Mouse (Mus musculus) spleen, adult 2 months (tissue): ENCODE results near the gene Itpk1. TPM values are rescaled to one million over a fixed set of nuclear protein-coding genes. Genes with fewer than 3 reads are reported as not detected.
"Not testable (repeated sequence)": the region's sequence is repeated elsewhere in the genome, so short reads cannot be mapped to it uniquely, and the experiment has no call there.

ENCODE experiments used
- DNase-seq, 2 experiments: peaks; one replicate each; pipeline versions ENCODE4 v3.0.0 to v3.0.0-alpha.2; 2012 to 2021; ENCODE audit warnings: low spot score in 2 of 2, low read depth in 1 of 2
- H3K27ac ChIP-seq: fragments of 200-500 bp; 2 replicates; pipeline ENCODE4 v1.5.1; 2012; ENCODE audit warnings: low read length, inconsistent platforms; ENCODE audit not compliant: insufficient read depth
- H3K27me3 ChIP-seq: fragments of 200-500 bp; 2 replicates; pipeline ENCODE4 v1.6.1; 2012; ENCODE audit warnings: mild to moderate bottlenecking, moderate library complexity, low read length, inconsistent platforms; ENCODE audit not compliant: control insufficient read depth, insufficient read depth
- H3K36me3 ChIP-seq: fragments of 200-500 bp; 2 replicates; pipeline ENCODE4 v1.6.1; 2012; ENCODE audit warnings: mild to moderate bottlenecking, low read length, inconsistent platforms; ENCODE audit not compliant: control insufficient read depth, insufficient read depth
- H3K4me1 ChIP-seq: fragments of 200-500 bp; 2 replicates; pipeline ENCODE4 v1.6.1; 2011; ENCODE audit warnings: inconsistent platforms; ENCODE audit not compliant: control insufficient read depth, insufficient read depth, insufficient read length
- H3K4me3 ChIP-seq: fragments of 200-500 bp; 2 replicates; pipeline ENCODE4 v1.5.1; 2011; ENCODE audit warnings: mild to moderate bottlenecking, inconsistent platforms; ENCODE audit not compliant: insufficient read depth, insufficient read length; ENCODE audit errors: extremely low read depth
- CTCF ChIP-seq: fragments of 200-500 bp; IDR thresholded peaks from 2 replicates; pipeline ENCODE4 v1.5.1; 2011; ENCODE audit warnings: mild to moderate bottlenecking, inconsistent platforms; ENCODE audit not compliant: insufficient read depth, insufficient read length, insufficient replicate concordance; ENCODE audit errors: extremely low read depth
- POLR2A ChIP-seq: fragments of 200-500 bp; IDR thresholded peaks from 2 replicates; pipeline ENCODE4 v1.6.1; 2011; ENCODE audit warnings: low read depth, low read length, inconsistent platforms
- WGBS: fragments of 180-500 bp; shearing (Covaris S2); methylation state at CpG from one replicate; pipeline ENCODE4 v1.1.7; 2018; 5-methylcytosine and 5-hydroxymethylcytosine counted together
- polyA plus RNA-seq: library from polyadenylated mRNA; depleted of rRNA; stranded (reverse); fragments of >200 nt; gene quantifications from 2 replicates; pipeline ENCODE4 v1.2.3, GENCODE M21; 2012

The Itpk1 gene
- polyA plus RNA-seq, 1 experiment = 22.2 TPM

DNA sequence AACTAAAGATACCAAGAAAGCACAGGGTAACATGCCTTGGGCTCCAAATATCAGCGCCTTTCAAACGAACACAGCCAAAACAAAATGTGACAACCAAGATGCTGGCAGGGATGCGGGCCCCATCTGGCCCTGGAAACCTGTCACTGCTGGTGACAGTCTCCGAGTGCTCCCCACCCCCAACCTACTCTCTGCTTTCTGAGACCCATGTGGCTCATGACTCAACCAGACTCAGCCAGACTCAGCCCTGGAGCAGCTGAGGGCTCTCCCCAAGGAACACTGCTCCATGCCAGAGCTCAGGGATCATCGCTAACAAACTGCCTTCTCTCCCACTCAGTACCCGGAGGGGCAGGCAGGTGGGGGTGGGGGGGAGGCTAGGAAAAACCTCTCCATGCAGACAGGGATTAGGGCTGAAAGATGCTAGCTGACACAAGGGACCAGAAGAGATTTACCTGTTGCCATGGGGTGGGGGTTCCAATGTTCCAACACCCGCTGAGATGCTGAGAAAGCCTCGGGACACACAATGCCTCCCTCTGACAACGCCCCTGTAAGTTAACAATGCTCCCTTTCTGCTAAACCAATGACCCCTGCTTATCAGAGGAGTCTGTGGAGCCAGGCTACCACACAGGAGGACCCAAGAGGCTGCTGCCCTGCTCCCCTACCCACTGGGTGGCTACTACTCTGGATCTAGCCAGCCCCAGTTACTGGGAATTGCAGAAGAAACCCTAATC is 64.1 kb downstream of the Itpk1 start:
- WGBS = 94% methylated on average over 9 of the region's 9 CpGs
- no peak for DNase-seq
- H3K4me1 ChIP-seq = peaks cover 29% of the 10 kb centered on the region; the same call in 1 of the 2 replicates

DNA sequence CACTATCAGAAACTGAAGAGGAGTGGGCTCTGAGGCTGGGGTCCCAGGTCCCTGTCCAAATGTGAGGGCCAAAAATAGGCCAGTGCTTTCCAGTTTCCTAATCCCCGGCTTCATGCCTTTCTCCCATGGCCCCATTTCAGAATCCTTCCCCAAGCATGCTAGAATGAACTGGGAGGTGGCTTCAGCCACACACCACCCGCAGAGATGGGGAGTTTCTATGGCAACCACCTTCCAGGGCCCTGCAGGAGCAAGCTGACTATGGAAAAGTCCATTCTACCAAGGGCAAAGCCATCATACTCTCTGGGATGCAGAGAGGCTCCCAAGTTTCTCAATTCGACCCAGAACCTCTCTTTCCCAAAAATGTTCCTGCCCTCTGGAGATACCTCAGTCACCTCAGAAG is 65.9 kb downstream of the Itpk1 start:
- 91% methylated on average over 3 of the region's 3 CpGs for WGBS
- no peak for DNase-seq
- no peak for TF ChIP-seq CTCF
- TF ChIP-seq POLR2A = no peak

More for the DNA sequence above, 64.1 kb downstream of the Itpk1 start:
- H3K4me3 ChIP-seq = no peak overlapping the region
- no peak overlapping the region for H3K27ac ChIP-seq
- TF ChIP-seq POLR2A (no peak), CTCF (no peak)
- H3K36me3 ChIP-seq = no peaks in the 10 kb centered on the region
- no peaks in the 10 kb centered on the region for H3K27me3 ChIP-seq

DNA sequence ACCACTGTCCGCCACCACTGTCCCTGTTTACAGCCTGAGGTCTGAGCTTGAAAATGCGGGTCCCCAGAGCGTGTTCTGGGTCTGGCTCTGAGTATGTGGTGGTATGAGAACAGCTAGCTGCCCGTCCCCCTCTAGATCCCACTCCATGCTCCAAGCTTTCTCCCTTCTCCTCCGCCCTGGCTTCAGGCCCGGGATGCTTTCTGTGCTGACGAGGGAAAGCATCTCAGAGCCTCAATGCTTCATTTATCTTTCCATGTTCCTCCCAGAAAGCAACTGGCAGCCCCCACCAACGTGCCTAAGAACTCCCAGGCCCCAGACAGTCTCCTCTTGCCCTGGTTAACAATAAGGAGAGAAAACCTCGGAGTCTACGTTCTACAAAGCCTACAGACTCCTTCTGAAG is 67.5 kb downstream of the Itpk1 start:
- no peak for DNase-seq
- WGBS = 94% methylated on average over 10 of the region's 10 CpGs
- Histone ChIP-seq H3K4me1 (no peaks in the 10 kb centered on the region; the same call in 1 of the 2 replicates), H3K36me3 (no peaks in the 10 kb centered on the region), H3K27ac (no peak overlapping the region), H3K4me3 (no peak overlapping the region), H3K27me3 (no peaks in the 10 kb centered on the region)
- TF ChIP-seq CTCF = no peak
- no peak for TF ChIP-seq POLR2A

More for the DNA sequence above, 65.9 kb downstream of the Itpk1 start:
- H3K27me3 ChIP-seq = no peaks in the 10 kb centered on the region
- no peak overlapping the region for H3K27ac ChIP-seq
- H3K4me1 ChIP-seq = peaks cover 14% of the 10 kb centered on the region; the same call in 1 of the 2 replicates
- H3K4me3 ChIP-seq = no peak overlapping the region
- no peaks in the 10 kb centered on the region for H3K36me3 ChIP-seq

DNA sequence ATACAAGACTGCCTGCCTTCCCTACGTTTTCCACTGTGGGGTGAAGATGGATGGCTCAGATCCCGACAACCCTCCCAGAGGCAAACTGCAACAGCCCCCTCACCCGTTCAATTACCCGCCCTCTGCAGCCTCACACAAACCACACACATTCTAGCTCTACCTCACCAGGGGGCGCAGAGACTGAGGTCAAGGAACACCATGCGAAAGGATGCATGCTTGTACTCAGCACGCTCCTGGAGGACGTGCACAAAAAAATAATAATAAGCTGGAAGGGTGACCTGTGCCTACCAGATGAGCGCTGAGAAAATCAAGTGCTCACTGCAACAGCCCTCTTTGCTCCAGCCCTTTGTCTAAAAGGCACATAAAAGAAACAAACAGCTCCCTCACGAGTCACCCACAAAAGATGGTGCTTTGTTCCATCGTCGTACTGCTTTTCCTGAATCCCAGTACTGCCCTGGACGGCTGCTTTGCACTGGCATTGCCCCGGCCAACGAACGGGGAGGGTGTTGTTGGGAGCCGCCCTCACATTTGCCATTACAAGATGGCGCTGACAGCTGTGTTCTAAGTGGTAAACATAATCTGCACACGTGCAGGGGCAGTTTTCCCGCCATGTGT is 70.2 kb downstream of the Itpk1 start:
- Histone ChIP-seq H3K27me3 (no peaks in the 10 kb centered on the region), H3K4me3 (no peak overlapping the region), H3K36me3 (no peaks in the 10 kb centered on the region), H3K27ac (no peak overlapping the region), H3K4me1 (no peaks in the 10 kb centered on the region)
- DNase-seq = no peak
- 90% methylated on average over 19 of the region's 20 CpGs for WGBS
- no peak for TF ChIP-seq POLR2A
- no peak for TF ChIP-seq CTCF

DNA sequence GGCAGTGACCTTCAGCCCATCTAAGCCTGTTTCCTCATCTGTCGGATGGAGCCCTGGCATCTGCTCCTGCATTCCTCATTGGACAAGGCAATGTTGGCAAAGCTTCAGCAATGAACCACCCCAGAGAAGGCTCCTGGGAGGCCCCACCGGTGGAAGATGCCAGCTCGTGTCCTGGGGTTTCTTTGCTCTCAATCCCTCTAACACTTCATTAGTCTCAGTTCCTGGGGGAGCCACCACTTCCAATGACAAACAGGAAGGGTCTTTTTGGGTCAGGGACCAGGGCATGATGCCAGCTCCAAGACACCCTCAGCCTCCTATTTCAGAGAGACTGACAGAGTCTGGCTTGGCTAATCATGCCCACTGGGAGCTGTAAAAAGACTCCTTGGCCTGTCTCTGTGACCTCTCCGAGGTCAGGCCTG is 71.6 kb downstream of the Itpk1 start:
- no peak overlapping the region for H3K27ac ChIP-seq
- 76% methylated on average over 4 of the region's 4 CpGs for WGBS
- H3K4me3 ChIP-seq = no peak overlapping the region
- TF ChIP-seq CTCF (no peak), POLR2A (no peak)
- H3K27me3 ChIP-seq = no peaks in the 10 kb centered on the region
- no peaks in the 10 kb centered on the region for H3K36me3 ChIP-seq
- DNase-seq = no peak
- no peaks in the 10 kb centered on the region for H3K4me1 ChIP-seq

DNA sequence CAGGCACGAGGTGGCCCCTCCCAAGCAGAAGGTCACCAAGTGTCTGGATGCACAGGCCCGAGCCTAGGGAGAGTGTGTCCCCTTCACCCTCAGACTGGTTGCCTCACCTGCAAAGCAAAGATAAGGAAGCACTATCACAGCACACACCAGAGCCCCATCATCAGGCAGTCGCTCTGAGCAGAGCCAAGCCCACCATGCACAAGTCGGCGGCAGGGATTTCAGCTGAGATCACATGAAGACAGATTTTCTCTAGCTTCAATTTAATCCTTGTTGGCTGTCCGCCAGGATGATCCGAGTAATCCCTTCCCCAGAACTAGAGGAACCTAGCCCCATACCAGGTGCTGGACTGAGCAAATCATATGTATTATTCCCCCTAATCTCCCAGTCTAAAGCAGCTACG is 73.0 kb downstream of the Itpk1 start:
- Histone ChIP-seq H3K4me3 (no peak overlapping the region), H3K36me3 (no peaks in the 10 kb centered on the region), H3K27me3 (no peaks in the 10 kb centered on the region), H3K27ac (no peak overlapping the region), H3K4me1 (peaks cover 4% of the 10 kb centered on the region; the same call in 1 of the 2 replicates)
- DNase-seq = no peak
- TF ChIP-seq CTCF = no peak
- TF ChIP-seq POLR2A = no peak
- WGBS = 87% methylated on average over 8 of the region's 8 CpGs

DNA sequence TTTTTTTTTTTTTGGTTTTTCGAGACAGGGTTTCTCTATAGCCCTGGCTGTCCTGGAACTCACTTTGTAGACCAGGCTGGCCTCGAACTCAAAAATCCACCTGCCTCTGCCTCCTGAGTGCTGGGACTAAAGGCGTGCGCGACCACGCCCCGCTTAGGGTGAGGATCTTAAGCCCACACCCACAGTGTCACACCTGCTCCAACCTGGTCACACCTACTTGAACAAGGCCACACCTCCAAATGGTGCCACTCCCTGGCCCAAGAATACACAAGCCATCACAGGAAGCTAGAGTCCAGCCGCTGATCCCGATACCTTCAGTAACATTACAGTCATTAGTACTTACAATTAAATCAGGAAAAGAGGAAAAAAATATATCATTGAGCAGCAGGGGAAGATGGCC is 74.3 kb downstream of the Itpk1 start:
- H3K27ac ChIP-seq, H3K27me3 ChIP-seq, DNase-seq, H3K4me1 ChIP-seq, H3K4me3 ChIP-seq, H3K36me3 ChIP-seq: not testable (repeated sequence)
- 96% methylated on average over 9 of the region's 9 CpGs for WGBS
